Mouse (Mus musculus) embryonic fibroblast, embryonic 13.5 days (primary cell): ENCODE results near the gene Fosl1. TPM values are rescaled to one million over a fixed set of nuclear protein-coding genes. Genes with fewer than 3 reads are reported as not detected.

Source experiments
- H3K27ac ChIP-seq: 2 replicates; pipeline ENCODE4 v1.5.1; 2012; ENCODE audit warnings: low read length, control low read depth, inconsistent platforms; ENCODE audit not compliant: insufficient read depth
- H3K4me1 ChIP-seq: 2 replicates; pipeline ENCODE4 v1.6.1; 2011; ENCODE audit warnings: low read length; ENCODE audit not compliant: control insufficient read depth, insufficient read depth
- H3K4me3 ChIP-seq: 2 replicates; pipeline ENCODE4 v1.5.1; 2011; ENCODE audit warnings: mild to moderate bottlenecking, control low read depth, low read length; ENCODE audit not compliant: insufficient read depth
- CTCF ChIP-seq: IDR thresholded peaks from 2 replicates; pipeline ENCODE4 v1.5.1; 2011; ENCODE audit warnings: mild to moderate bottlenecking, control low read depth, low read length, moderate library complexity, borderline replicate concordance; ENCODE audit not compliant: insufficient read depth
- POLR2A ChIP-seq: IDR thresholded peaks from 2 replicates; pipeline ENCODE4 v1.6.1; 2011; ENCODE audit warnings: low read depth, mild to moderate bottlenecking, control low read depth, low read length, moderate library complexity
- polyA plus RNA-seq: library from polyadenylated mRNA; stranded (reverse); fragments of >200 nt; gene quantifications from 2 replicates; pipeline ENCODE4 v1.2.4, GENCODE M21; 2011; ENCODE audit warnings: low read depth; ENCODE audit not compliant: missing spikeins, insufficient read length

The Fosl1 gene
- polyA plus RNA-seq, 1 experiment = 13.4 TPM

GRCm38 (mm10) chr19:5500330-5500875, 53.1 kb downstream of the Fosl1 start:
- H3K4me1 ChIP-seq = no peaks in the 10 kb centered on the region
- H3K4me3 ChIP-seq = no peak overlapping the region
- no peak for TF ChIP-seq CTCF
- no peak for TF ChIP-seq POLR2A
- no peak overlapping the region for H3K27ac ChIP-seq

- Histone ChIP-seq H3K4me1 (no peaks in the 10 kb centered on the region), H3K4me3 (no peak within 1 kb of the TSS), H3K27ac (no peak within 1 kb of the TSS)
- TF ChIP-seq CTCF = no peak
- no peak for TF ChIP-seq POLR2A
Measured at GRCm38 (mm10) chr19:5503687-5504086, 56.3 kb downstream of the Fosl1 start, which contains the start of gene 1700020D05Rik. Gene 1700020D05Rik (minus strand): TSS chr19:5503787.

Other genes starting within 250 kb of the Fosl1 start
- gene Pacs1, start 174.4 kb upstream of the Fosl1 start, polyA plus RNA-seq = 23.3 and 23.5 TPM in 2 replicates
- 126 and 140 TPM in 2 replicates for gene Sf3b2, start 152.1 kb upstream of the Fosl1 start, polyA plus RNA-seq
- gene Gal3st3, start 149.2 kb upstream of the Fosl1 start, polyA plus RNA-seq = 0.20 and 0.35 TPM in 2 replicates
- not detected in 2 replicates for gene Catsper1, start 111.8 kb upstream of the Fosl1 start, polyA plus RNA-seq
- 2.6 and 7.3 TPM in 2 replicates for gene Cst6, start 98.0 kb upstream of the Fosl1 start, polyA plus RNA-seq
- 19.5 and 26.6 TPM in 2 replicates for gene Eif1ad, start 80.8 kb upstream of the Fosl1 start, polyA plus RNA-seq
- 149 and 154 TPM in 2 replicates for gene Banf1, start 80.4 kb upstream of the Fosl1 start, polyA plus RNA-seq
- 34.7 and 35.3 TPM in 2 replicates for gene Sart1, start 58.8 kb upstream of the Fosl1 start, polyA plus RNA-seq
- not detected in 2 replicates for gene Tsga10ip, start 45.0 kb upstream of the Fosl1 start, polyA plus RNA-seq
- gene Drap1, start 22.6 kb upstream of the Fosl1 start, polyA plus RNA-seq = 152 and 169 TPM in 2 replicates
- gene AI837181, start 22.4 kb upstream of the Fosl1 start, polyA plus RNA-seq = 47.2 and 48.3 TPM in 2 replicates
- 3.0 and 5.2 TPM in 2 replicates for gene Ccdc85b, start 10.3 kb downstream of the Fosl1 start, polyA plus RNA-seq
- gene Fibp, start 13.1 kb downstream of the Fosl1 start, polyA plus RNA-seq = 53.1 and 66.3 TPM in 2 replicates
- 0.76 and 1.0 TPM in 2 replicates for gene Ctsw, start 21.0 kb downstream of the Fosl1 start, polyA plus RNA-seq
- gene Efemp2, start 26.4 kb downstream of the Fosl1 start, polyA plus RNA-seq = 368 and 420 TPM in 2 replicates
- 21.8 and 27.1 TPM in 2 replicates for gene Mus81, start 40.9 kb downstream of the Fosl1 start, polyA plus RNA-seq
- 1,890 and 1,995 TPM in 2 replicates for gene Cfl1, start 42.9 kb downstream of the Fosl1 start, polyA plus RNA-seq
- 0.97 and 1.4 TPM in 2 replicates for gene 1700020D05Rik, start 56.2 kb downstream of the Fosl1 start, polyA plus RNA-seq
- gene Snx32, start 63.0 kb downstream of the Fosl1 start, polyA plus RNA-seq = 8.7 and 18.4 TPM in 2 replicates
- gene Ovol1, start 113.1 kb downstream of the Fosl1 start, polyA plus RNA-seq = not detected in 2 replicates
- 3.1 and 3.2 TPM in 2 replicates for gene Ap5b1, start 120.5 kb downstream of the Fosl1 start, polyA plus RNA-seq
- gene Rnaseh2c, start 154.3 kb downstream of the Fosl1 start, polyA plus RNA-seq = 36.9 and 38.5 TPM in 2 replicates
- gene Kat5, start 162.7 kb downstream of the Fosl1 start, polyA plus RNA-seq = 41.4 and 46.4 TPM in 2 replicates
- gene Rela, start 189.9 kb downstream of the Fosl1 start, polyA plus RNA-seq = 53.6 and 62.3 TPM in 2 replicates
- 16.7 and 19.1 TPM in 2 replicates for gene Sipa1, start 216.2 kb downstream of the Fosl1 start, polyA plus RNA-seq
- gene Map3k11, start 241.2 kb downstream of the Fosl1 start, polyA plus RNA-seq = 9.3 and 14.2 TPM in 2 replicates
- gene Pcnx3, start 241.4 kb downstream of the Fosl1 start, polyA plus RNA-seq = 43.0 and 48.4 TPM in 2 replicates